Comparison of ENCODE assay signal across 30 mouse cellular contexts in the genomic region with DNA sequence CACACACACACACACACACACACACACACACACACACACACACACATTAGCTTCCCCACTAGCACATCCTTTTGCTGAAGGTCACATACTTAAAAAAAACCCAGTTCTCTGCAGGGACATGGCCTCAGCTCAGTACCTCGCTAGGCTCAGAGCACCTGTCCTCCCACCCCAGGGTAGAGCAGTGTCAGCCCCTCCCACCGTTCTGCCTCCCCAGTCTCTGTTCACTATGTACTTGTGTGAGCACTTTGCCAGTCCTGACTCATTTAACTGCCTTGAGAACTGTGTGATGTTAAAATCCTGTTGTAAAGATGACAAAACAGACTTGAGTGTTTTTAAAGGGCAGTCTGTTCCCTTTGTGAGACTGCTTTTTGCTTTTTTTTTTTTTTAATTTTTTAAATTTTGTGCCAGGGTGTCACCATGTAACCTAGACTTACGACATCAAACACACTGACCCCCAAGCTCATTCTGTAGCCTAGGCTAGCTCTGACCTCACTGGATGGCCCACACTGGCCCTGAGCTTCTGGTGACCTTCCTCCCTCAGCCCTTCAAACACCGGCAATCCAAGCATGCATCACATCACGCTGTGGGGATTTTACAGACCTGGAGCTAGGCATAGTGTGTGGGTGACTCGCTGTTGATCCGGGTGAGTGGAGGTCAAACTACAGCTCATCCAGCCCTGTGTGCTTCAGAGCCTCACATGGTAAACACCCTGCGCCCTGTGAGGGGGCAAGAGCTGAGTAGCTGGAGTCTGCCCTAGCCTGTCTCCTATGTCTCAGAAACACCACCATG. TPM values are rescaled to one million over a fixed set of nuclear protein-coding genes. Genes with fewer than 3 reads are reported as not detected.
DNase-seq lines count a peak whose midpoint lies in the region; ATAC-seq lines count a peak whose summit lies in the region.
"Had no signal": no experiment of that assay in that cellular context is flagged by ENCODE, and none has a peak within 500 bp of the region (broad histone marks: within the 10 kb centered on the region; RNA-seq: fewer than 3 reads in every experiment).

No protein-coding gene starts in this region.

- no peaks in the 10 kb centered on the region for H3K36me3 ChIP-seq in liver, embryonic 16.5 days (ENCODE audit: control insufficient read depth, insufficient read depth)
- H3K36me3 ChIP-seq in liver, embryonic 12.5 days: no peaks in the 10 kb centered on the region
- H3K36me3 ChIP-seq: embryonic facial prominence, embryonic 12.5 days; forebrain, embryonic 15.5 days; hindbrain, embryonic 10.5 days; midbrain, embryonic 12.5 days; neural tube, embryonic 12.5 days had no signal

- WGBS in liver, embryonic 16.5 days (ENCODE audit: insufficient replicate concordance): 73% methylated on average over 8 of the region's 8 CpGs
- 81% methylated on average over 8 of the region's 8 CpGs for whole genome bisulfite sequencing in liver, embryonic 12.5 days (ENCODE audit: insufficient replicate concordance)

- peak; percentile 33; the same call in 1 of the 2 replicates for ATAC-seq in liver, embryonic 16.5 days (ENCODE audit: low read depth)
- ATAC-seq in liver, embryonic 12.5 days: no peak
- ATAC-seq: activated CD4-positive, CD25-positive, alpha-beta regulatory T cell, adult 4 months; forebrain, embryonic 15.5 days; hindbrain, embryonic 16.5 days; lung, postnatal 0 days had no signal

- no peaks in the 10 kb centered on the region for H3K27me3 ChIP-seq in liver, embryonic 16.5 days (ENCODE audit: control insufficient read depth, insufficient read depth, low read depth, low read length)
- no peaks in the 10 kb centered on the region for H3K27me3 ChIP-seq in liver, embryonic 12.5 days (replicated peaks)
- H3K27me3 ChIP-seq: embryonic facial prominence, embryonic 12.5 days; forebrain, embryonic 15.5 days; midbrain, embryonic 12.5 days; neural tube, embryonic 12.5 days had no signal

- peak; percentile 84 for DNase-seq in adrenal gland, adult 2 months
- DNase-seq in adrenal gland, postnatal 4 days (ENCODE audit: low spot score in 2 of 2): no peak
- DNase-seq in adrenal gland, postnatal 10 days: peak; percentile 49
- no peak for DNase-seq in urinary bladder, postnatal 36 days (ENCODE audit: low spot score in 2 of 2)
- no peak for DNase-seq in cerebellum, adult 11-12 months
- DNase-seq: cerebellum, adult 9-10 months; cerebellum, postnatal 36 days; gastrocnemius, postnatal 14 days; heart, postnatal 14 days; kidney, adult 18-20 months; layer of hippocampus, adult 9-11 months; lung, adult 18-20 months; lung, postnatal 4 days; right cerebral cortex, adult 18-20 months; right cerebral cortex, postnatal 4 days; thymus, adult 18-20 months; thymus, postnatal 25 days had no signal

- no peak overlapping the region for H3K4me2 ChIP-seq in liver, embryonic 16.5 days (ENCODE audit: low read depth, low read length)
- no peak overlapping the region for H3K4me2 ChIP-seq in liver, embryonic 12.5 days
- H3K4me2 ChIP-seq: embryonic facial prominence, embryonic 12.5 days; forebrain, embryonic 15.5 days; midbrain, embryonic 12.5 days; neural tube, embryonic 12.5 days had no signal

- H3K4me1 ChIP-seq in liver, embryonic 16.5 days (ENCODE audit: control insufficient read depth, low read depth, low read length): peaks cover 19% of the 10 kb centered on the region
- peaks cover 51% of the 10 kb centered on the region for H3K4me1 ChIP-seq in liver, embryonic 12.5 days
- H3K4me1 ChIP-seq: embryonic facial prominence, embryonic 12.5 days; forebrain, embryonic 15.5 days; midbrain, embryonic 12.5 days; neural tube, embryonic 12.5 days had no signal

- H3K4me3 ChIP-seq in liver, embryonic 16.5 days (ENCODE audit: low read depth, low read length): no peak overlapping the region
- no peak overlapping the region for H3K4me3 ChIP-seq in liver, embryonic 12.5 days
- H3K4me3 ChIP-seq: embryonic facial prominence, embryonic 12.5 days; forebrain, embryonic 15.5 days; hindbrain, embryonic 10.5 days; megakaryocyte, embryonic 14.5 days; midbrain, embryonic 12.5 days; myocyte; neural tube, embryonic 12.5 days had no signal

- no peaks in the 10 kb centered on the region for H3K9me3 ChIP-seq in liver, embryonic 16.5 days (replicated peaks; ENCODE audit: control insufficient read depth, low read length)
- no peaks in the 10 kb centered on the region for H3K9me3 ChIP-seq in liver, embryonic 12.5 days (replicated peaks)
- H3K9me3 ChIP-seq: embryonic facial prominence, embryonic 12.5 days; forebrain, embryonic 15.5 days; hindbrain, embryonic 10.5 days; megakaryocyte, embryonic 14.5 days; midbrain, embryonic 12.5 days; neural tube, embryonic 12.5 days had no signal

- peak overlapping the region; percentile 23; the same call in 1 of the 2 replicates for H3K27ac ChIP-seq in liver, embryonic 16.5 days (ENCODE audit: low read length)
- H3K27ac ChIP-seq in liver, embryonic 12.5 days: no peak overlapping the region; the same call in 1 of the 2 replicates
- H3K27ac ChIP-seq: embryonic facial prominence, embryonic 12.5 days; forebrain, embryonic 15.5 days; hindbrain, embryonic 10.5 days; midbrain, embryonic 12.5 days; neural tube, embryonic 12.5 days; stomach, postnatal 0 days had no signal

- no peak overlapping the region for H3K9ac ChIP-seq in liver, embryonic 16.5 days (ENCODE audit: low read depth, low read length)
- H3K9ac ChIP-seq in liver, embryonic 12.5 days: no peak overlapping the region
- H3K9ac ChIP-seq: embryonic facial prominence, embryonic 12.5 days; forebrain, embryonic 15.5 days; midbrain, embryonic 12.5 days; neural tube, embryonic 12.5 days had no signal

RNA-seq across cellular contexts. Expression of a gene that starts 11.1 kb away (rescaled TPM):
- total RNA-seq in adrenal gland, adult 2 months (2021): 10 to 100 TPM; 15.9 to 17.8 TPM
- 17.5 and 21.7 TPM in 2 replicates for polyA plus RNA-seq in adrenal gland, adult 2 months (2012; rRNA removed)
- 10 to 100 TPM; 12.2 to 13.8 TPM for total RNA-seq in adrenal gland, postnatal 4 days (2021)
- polyA plus RNA-seq in liver, embryonic 16.5 days (2015; fragmentation: Nextera tagmentation; extraction: Ambion mirVana): 5.1 and 5.5 TPM in 2 replicates
- polyA plus RNA-seq in liver, embryonic 12.5 days (2016; fragmentation: Nextera tagmentation; extraction: Ambion mirVana): 9.1 and 10.2 TPM in 2 replicates
- 10 to 100 TPM; 10.8 to 13.6 TPM for total RNA-seq in adrenal gland, postnatal 10 days (2021)

RNA-seq across cellular contexts. Expression of a gene that starts 34.3 kb away (rescaled TPM):
- 10 to 100 TPM; 94.9 to 96.2 TPM for total RNA-seq in adrenal gland, adult 2 months (2021)
- 68.1 and 88.7 TPM in 2 replicates for polyA plus RNA-seq in adrenal gland, adult 2 months (2012; rRNA removed)
- total RNA-seq in adrenal gland, postnatal 4 days (2021): 100 to 1,000 TPM; 112 to 123 TPM
- polyA plus RNA-seq in liver, embryonic 16.5 days (2015; fragmentation: Nextera tagmentation; extraction: Ambion mirVana): 36.4 and 39.4 TPM in 2 replicates
- 55.2 and 57.6 TPM in 2 replicates for polyA plus RNA-seq in liver, embryonic 12.5 days (2016; fragmentation: Nextera tagmentation; extraction: Ambion mirVana)
- 100 to 1,000 TPM; 116 to 127 TPM for total RNA-seq in adrenal gland, postnatal 10 days (2021)

Comparison
In these comparisons a context has a peak if more than half of its experiments do, and no peak if none do; other contexts are left out.
1. DNase-seq: peak in adrenal gland, adult 2 months (single experiment) and adrenal gland, postnatal 10 days (single experiment); none in adrenal gland, postnatal 4 days (0 of 2), urinary bladder, postnatal 36 days (0 of 2) and cerebellum, adult 11-12 months (single experiment).